Mouse (Mus musculus) liver, embryonic 14.5 days (tissue): ENCODE results near the gene Eci1.

Experiments
- CTCF ChIP-seq: IDR thresholded peaks from 2 replicates; pipeline ENCODE4 v1.5.1; 2016; ENCODE audit warnings: antibody characterized with exemption, low read depth, control low read depth
- EP300 ChIP-seq: IDR thresholded peaks from 2 replicates; pipeline ENCODE4 v1.6.1; 2016; ENCODE audit warnings: antibody characterized with exemption, low read depth

GRCm38 (mm10) chr17:24483495-24483894, 57.1 kb downstream of the Eci1 start:
- no peak for TF ChIP-seq CTCF
- TF ChIP-seq EP300 = no peak
